Mouse (Mus musculus) hindbrain, postnatal 0 days (tissue): ENCODE results near the gene Cenps. TPM values are rescaled to one million over a fixed set of nuclear protein-coding genes. Genes with fewer than 3 reads are reported as not detected.

Experiments
- ATAC-seq: fragments of 200-750 bp; cut with Nextera tagmentation; 2 replicates; pipeline ENCODE4 v1.8.0; 2017; ENCODE audit warnings: mild to moderate bottlenecking, moderate TSS enrichment, moderate library complexity
- DNase-seq: peaks from one replicate; pipeline ENCODE4 v3.0.0-alpha.2; 2015; ENCODE audit warnings: low spot score
- H3K27ac ChIP-seq: fragments of 300-500 bp; sonication (generic); 2 replicates; pipeline ENCODE4 v1.5.1; 2014; ENCODE audit warnings: mild to moderate bottlenecking
- H3K27me3 ChIP-seq: fragments of 300-500 bp; sonication (generic); 2 replicates; pipeline ENCODE4 v1.6.1; 2014; ENCODE audit warnings: low read length, mixed read lengths; ENCODE audit not compliant: insufficient read depth
- H3K36me3 ChIP-seq: fragments of 300-500 bp; sonication (generic); 2 replicates; pipeline ENCODE4 v1.6.1; 2014; ENCODE audit warnings: low read length, mixed read lengths; ENCODE audit not compliant: insufficient read depth
- H3K4me1 ChIP-seq: fragments of 300-500 bp; sonication (generic); 2 replicates; pipeline ENCODE4 v1.6.1; 2014; ENCODE audit warnings: antibody characterized with exemption, low read length, mixed read lengths; ENCODE audit not compliant: insufficient read depth
- H3K4me2 ChIP-seq: fragments of 300-500 bp; sonication (generic); 2 replicates; pipeline ENCODE4 v1.6.1; 2014; ENCODE audit warnings: low read depth, mild to moderate bottlenecking, low read length, moderate library complexity, mixed read lengths
- H3K4me3 ChIP-seq: fragments of 300-500 bp; sonication (generic); 2 replicates; pipeline ENCODE4 v1.5.1; 2014; ENCODE audit warnings: low read length
- H3K9ac ChIP-seq: fragments of 300-500 bp; sonication (generic); replicated peaks from 2 replicates; pipeline ENCODE4 v1.6.1; 2014; ENCODE audit warnings: mild to moderate bottlenecking, low read length, moderate library complexity, mixed read lengths
- H3K9me3 ChIP-seq: fragments of 300-500 bp; sonication (generic); 2 replicates; pipeline ENCODE4 v1.6.1; 2016; ENCODE audit warnings: low read length, mixed read lengths
- CTCF ChIP-seq: IDR thresholded peaks from 2 replicates; pipeline ENCODE4 v1.5.1; 2016; ENCODE audit warnings: antibody characterized with exemption, control low read depth, low read depth
- whole genome bisulfite sequencing: fragments of 180-500 bp; shearing (Covaris S2); extraction: QIAGEN DNeasy Blood & Tissue Kit; methylation state at CpG from one replicate; pipeline ENCODE4 v1.1.7; 2014; 5-methylcytosine and 5-hydroxymethylcytosine counted together
- polyA plus RNA-seq: library from polyadenylated mRNA; unstranded; fragments of >200 nt; fragmentation: Nextera tagmentation; extraction: Ambion mirVana; gene quantifications from 2 replicates; pipeline ENCODE4 v1.2.1, GENCODE M21; 2015
- total RNA-seq: library from RNA; depleted of rRNA; stranded (reverse); fragments of >200 nt; gene quantifications from 2 replicates; pipeline ENCODE4 v1.2.3, GENCODE M21; 2014

Gene Cenps
- total and polyA plus RNA-seq, 2 experiments from 2014 or later: 6.5 to 17.2 TPM

GRCm38 (mm10) chr4:149159891-149160290, 22.5 kb upstream of the Cenps start:
- Histone ChIP-seq H3K4me3 (no peak overlapping the region), H3K9ac (no peak overlapping the region), H3K4me1 (no peaks in the 10 kb centered on the region), H3K36me3 (peaks cover 72% of the 10 kb centered on the region), H3K9me3 (no peaks in the 10 kb centered on the region), H3K27me3 (no peaks in the 10 kb centered on the region), H3K27ac (no peak overlapping the region), H3K4me2 (no peak overlapping the region)
- DNase-seq: no peak
- TF ChIP-seq CTCF: no peak
- WGBS: 81% methylated on average over 13 of the region's 13 CpGs
- ATAC-seq: no peak

- ATAC-seq: no peak
- no peaks in the 10 kb centered on the region for H3K4me1 ChIP-seq
- no peak for DNase-seq
- peaks cover 79% of the 10 kb centered on the region for H3K36me3 ChIP-seq
- no peak overlapping the region for H3K9ac ChIP-seq
- no peak overlapping the region for H3K27ac ChIP-seq
- 98% methylated on average over 2 of the region's 2 CpGs for WGBS
- TF ChIP-seq CTCF: no peak
- no peaks in the 10 kb centered on the region for H3K9me3 ChIP-seq
- H3K4me2 ChIP-seq: no peak overlapping the region
- H3K4me3 ChIP-seq: no peak overlapping the region
- H3K27me3 ChIP-seq: no peaks in the 10 kb centered on the region
Measured at GRCm38 (mm10) chr4:149159203-149159602, 21.8 kb upstream of the Cenps start.

- no peak overlapping the region for H3K4me3 ChIP-seq
- H3K27ac ChIP-seq: no peak overlapping the region
- WGBS: 90% methylated on average over 8 of the region's 8 CpGs
- H3K9me3 ChIP-seq: no peaks in the 10 kb centered on the region
- peaks cover 87% of the 10 kb centered on the region for H3K36me3 ChIP-seq
- TF ChIP-seq CTCF: no peak
- DNase-seq (no peak), ATAC-seq (no peak)
- H3K27me3 ChIP-seq: no peaks in the 10 kb centered on the region
- no peak overlapping the region for H3K9ac ChIP-seq
- no peak overlapping the region for H3K4me2 ChIP-seq
- H3K4me1 ChIP-seq: no peaks in the 10 kb centered on the region
Measured at GRCm38 (mm10) chr4:149157415-149157973, 20.1 kb upstream of the Cenps start.

GRCm38 (mm10) chr4:149155711-149156110, 18.3 kb upstream of the Cenps start:
- Histone ChIP-seq H3K9me3 (no peaks in the 10 kb centered on the region), H3K27me3 (no peaks in the 10 kb centered on the region), H3K4me3 (no peak overlapping the region), H3K36me3 (peaks cover 80% of the 10 kb centered on the region), H3K27ac (no peak overlapping the region), H3K4me2 (no peak overlapping the region), H3K9ac (no peak overlapping the region), H3K4me1 (no peaks in the 10 kb centered on the region)
- no peak for DNase-seq
- 91% methylated on average over 6 of the region's 6 CpGs for WGBS
- TF ChIP-seq CTCF: no peak
- no peak for ATAC-seq

- H3K9me3 ChIP-seq: no peaks in the 10 kb centered on the region
- 97% methylated on average over 7 of the region's 7 CpGs for WGBS
- H3K9ac ChIP-seq: no peak overlapping the region
- H3K27ac ChIP-seq: no peak overlapping the region
- no peak for ATAC-seq
- TF ChIP-seq CTCF: no peak
- peaks cover 80% of the 10 kb centered on the region for H3K36me3 ChIP-seq
- no peak overlapping the region for H3K4me3 ChIP-seq
- no peaks in the 10 kb centered on the region for H3K4me1 ChIP-seq
- no peak overlapping the region for H3K4me2 ChIP-seq
- no peaks in the 10 kb centered on the region for H3K27me3 ChIP-seq
- no peak for DNase-seq
Measured at GRCm38 (mm10) chr4:149154859-149155258, 17.4 kb upstream of the Cenps start.

- Histone ChIP-seq H3K4me2 (no peak overlapping the region), H3K9me3 (no peaks in the 10 kb centered on the region), H3K4me3 (no peak overlapping the region), H3K36me3 (peaks cover 41% of the 10 kb centered on the region), H3K4me1 (no peaks in the 10 kb centered on the region), H3K27ac (no peak overlapping the region), H3K27me3 (no peaks in the 10 kb centered on the region), H3K9ac (no peak overlapping the region)
- no peak for ATAC-seq
- DNase-seq: no peak
- TF ChIP-seq CTCF: no peak
- 92% methylated on average over 11 of the region's 11 CpGs for WGBS
Measured at GRCm38 (mm10) chr4:149150721-149151120, 13.3 kb upstream of the Cenps start.

GRCm38 (mm10) chr4:149150256-149150655, 12.8 kb upstream of the Cenps start:
- no peak overlapping the region for H3K9ac ChIP-seq
- WGBS: 79% methylated on average over 11 of the region's 11 CpGs
- H3K27ac ChIP-seq: no peak overlapping the region
- H3K9me3 ChIP-seq: no peaks in the 10 kb centered on the region
- no peaks in the 10 kb centered on the region for H3K4me1 ChIP-seq
- no peaks in the 10 kb centered on the region for H3K27me3 ChIP-seq
- H3K4me3 ChIP-seq: no peak overlapping the region
- H3K4me2 ChIP-seq: no peak overlapping the region
- no peak for TF ChIP-seq CTCF
- ATAC-seq: 0 out of 2 replicates have a peak, but pooled peaks have one; percentile 25
- peaks cover 36% of the 10 kb centered on the region for H3K36me3 ChIP-seq
- no peak for DNase-seq
